Mouse (Mus musculus) midbrain, embryonic 16.5 days (tissue): Measurements from ENCODE around the gene Mast4. TPM values are rescaled to one million over a fixed set of nuclear protein-coding genes. Genes with fewer than 3 reads are reported as not detected.

Experiments used
- ATAC-seq: fragments of 200-750 bp; cut with Nextera tagmentation; 2 replicates; pipeline ENCODE4 v1.8.0; 2017; ENCODE audit warnings: moderate TSS enrichment
- H3K27ac ChIP-seq: fragments of 300-500 bp; sonication (generic); 2 replicates; pipeline ENCODE4 v1.5.1; 2014; ENCODE audit warnings: mild to moderate bottlenecking, low read length, mixed read lengths
- H3K27me3 ChIP-seq: fragments of 300-500 bp; sonication (generic); 2 replicates; pipeline ENCODE4 v1.6.1; 2014; ENCODE audit warnings: low read depth, low read length, mixed read lengths; ENCODE audit not compliant: control insufficient read depth, insufficient read depth
- H3K36me3 ChIP-seq: fragments of 300-500 bp; sonication (generic); 2 replicates; pipeline ENCODE4 v1.6.1; 2014; ENCODE audit warnings: mild to moderate bottlenecking, low read length, moderate library complexity, mixed read lengths; ENCODE audit not compliant: control insufficient read depth, insufficient read depth
- H3K4me1 ChIP-seq: fragments of 300-500 bp; sonication (generic); 2 replicates; pipeline ENCODE4 v1.6.1; 2014; ENCODE audit warnings: mild to moderate bottlenecking, low read length, mixed read lengths; ENCODE audit not compliant: control insufficient read depth, insufficient read depth
- H3K4me2 ChIP-seq: fragments of 300-500 bp; sonication (generic); 2 replicates; pipeline ENCODE4 v1.6.1; 2014; ENCODE audit warnings: mild to moderate bottlenecking, low read length, mixed read lengths
- H3K4me3 ChIP-seq: fragments of 300-500 bp; sonication (generic); 2 replicates; pipeline ENCODE4 v1.5.1; 2014; ENCODE audit warnings: low read depth, mild to moderate bottlenecking, low read length, moderate library complexity, mixed read lengths
- H3K9ac ChIP-seq: fragments of 300-500 bp; sonication (generic); 2 replicates; pipeline ENCODE4 v1.6.1; 2014; ENCODE audit warnings: low read depth, low read length, mixed read lengths
- H3K9me3 ChIP-seq: fragments of 300-500 bp; sonication (generic); replicated peaks from 2 replicates; pipeline ENCODE4 v1.6.1; 2014; ENCODE audit warnings: mild to moderate bottlenecking, low read length, mixed read lengths; ENCODE audit not compliant: control insufficient read depth, poor library complexity, severe bottlenecking
- WGBS: fragments of 180-500 bp; shearing (Covaris S2); extraction: QIAGEN DNeasy Blood & Tissue Kit; methylation state at CpG from one replicate; pipeline ENCODE4 v1.1.7; 2014; 5-methylcytosine and 5-hydroxymethylcytosine counted together
- polyA plus RNA-seq: library from polyadenylated mRNA; unstranded; fragments of >200 nt; fragmentation: Nextera tagmentation; extraction: Ambion mirVana; gene quantifications from 2 replicates; pipeline ENCODE4 v1.2.1, GENCODE M21; 2015

Mast4 gene
- polyA plus RNA-seq, 1 experiment from 2014 or later = 33.8 TPM

DNA sequence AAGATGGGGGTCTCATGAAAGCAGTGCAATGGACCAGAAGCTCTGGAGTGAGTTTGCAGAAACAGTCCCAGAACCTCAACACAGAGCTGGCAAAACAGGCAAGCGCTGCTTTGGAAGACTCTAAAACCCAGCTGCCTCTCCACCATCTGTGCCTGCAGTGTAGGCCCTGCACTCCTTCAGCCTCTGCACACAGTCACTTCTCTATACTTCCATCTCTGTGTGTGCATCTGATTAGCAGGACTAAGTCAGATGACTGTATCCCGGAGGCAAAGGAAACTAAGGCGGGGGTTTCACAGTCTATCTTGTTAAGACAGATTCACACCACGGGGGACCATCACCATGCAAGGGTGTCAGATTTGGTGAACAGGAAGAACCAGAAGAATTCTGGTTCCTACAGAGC is 6.7 kb upstream of the Mast4 start:
- Histone ChIP-seq H3K9me3 (no peaks in the 10 kb centered on the region), H3K9ac (no peak overlapping the region), H3K27me3 (no peaks in the 10 kb centered on the region), H3K4me2 (no peak overlapping the region), H3K36me3 (no peaks in the 10 kb centered on the region), H3K4me1 (no peaks in the 10 kb centered on the region), H3K27ac (no peak overlapping the region), H3K4me3 (no peak overlapping the region)
- no peak for ATAC-seq
- 91% methylated on average over 4 of the region's 4 CpGs for WGBS

- no peak overlapping the region for H3K4me2 ChIP-seq
- peaks cover 2% of the 10 kb centered on the region; the same call in 1 of the 2 replicates for H3K27me3 ChIP-seq
- H3K4me3 ChIP-seq = no peak overlapping the region
- H3K9me3 ChIP-seq = no peaks in the 10 kb centered on the region
- no peak overlapping the region for H3K27ac ChIP-seq
- H3K9ac ChIP-seq = no peak overlapping the region
- H3K4me1 ChIP-seq = peaks cover 6% of the 10 kb centered on the region
- H3K36me3 ChIP-seq = no peaks in the 10 kb centered on the region
- WGBS = 77% methylated on average over 2 of the region's 2 CpGs
- ATAC-seq = no peak
Observed at GRCm38 (mm10) chr13:103338616-103339015, 4.3 kb upstream of the Mast4 start.

DNA sequence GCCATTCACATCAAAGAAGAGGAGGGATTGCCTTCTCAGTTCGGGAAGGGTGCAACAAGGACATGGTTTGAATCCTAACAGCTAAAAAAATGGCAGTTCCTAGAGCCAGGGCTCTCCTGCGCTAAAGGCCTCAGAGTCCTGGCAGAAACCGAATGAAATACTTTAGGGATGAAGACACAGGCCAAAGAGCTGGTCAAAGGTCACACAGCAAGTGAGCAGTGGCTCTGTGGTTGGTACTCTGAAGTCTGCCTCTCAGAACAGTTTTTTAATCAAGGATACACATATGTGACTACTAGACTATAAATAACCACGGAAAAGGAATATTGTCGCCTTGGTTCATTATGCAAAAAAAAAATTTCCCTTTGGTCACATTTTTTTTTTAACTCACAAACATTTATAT is 1.9 kb upstream of the Mast4 start:
- Histone ChIP-seq H3K36me3 (no peaks in the 10 kb centered on the region), H3K9ac (no peak overlapping the region), H3K27ac (no peak overlapping the region), H3K9me3 (no peaks in the 10 kb centered on the region), H3K4me3 (no peak overlapping the region), H3K27me3 (peaks cover 5% of the 10 kb centered on the region; the same call in 1 of the 2 replicates), H3K4me1 (peaks cover 12% of the 10 kb centered on the region), H3K4me2 (no peak overlapping the region)
- ATAC-seq = no peak
- whole genome bisulfite sequencing = 15% methylated on average over 5 of the region's 5 CpGs

DNA sequence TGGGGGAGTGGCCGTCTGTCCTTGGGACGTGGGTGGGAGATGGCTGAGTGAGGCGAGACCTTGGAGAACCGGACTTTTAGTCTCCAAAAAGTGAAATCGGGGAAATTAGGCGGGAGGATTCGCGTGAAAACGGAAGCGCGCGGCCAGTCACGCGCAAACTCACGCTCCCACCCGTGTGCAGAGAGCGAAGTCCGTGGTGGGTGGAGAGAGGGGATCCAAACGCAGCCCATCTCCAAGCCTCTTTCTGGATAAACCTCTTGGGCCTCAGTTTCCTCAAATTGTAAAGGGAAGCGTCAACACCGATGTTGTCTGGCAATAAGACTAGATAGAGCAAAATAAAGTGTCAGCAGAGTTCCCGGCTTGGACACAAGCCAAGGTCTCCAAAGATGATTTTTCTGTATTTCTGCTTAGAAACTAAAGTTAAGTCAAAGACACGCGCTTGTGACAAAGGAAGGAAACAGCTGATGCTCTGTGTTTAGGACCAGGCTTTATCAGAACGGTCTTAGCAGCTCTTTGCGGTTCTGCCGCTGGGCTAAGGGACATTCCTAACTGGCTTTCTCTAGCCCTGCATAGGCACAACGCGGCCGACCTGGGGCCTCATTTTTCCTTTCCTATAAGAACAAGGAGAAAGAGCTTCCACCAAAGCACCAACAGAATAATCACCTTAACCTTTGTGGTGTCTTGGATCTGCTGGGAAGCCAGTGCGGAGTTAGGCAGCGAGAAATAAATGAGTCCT is 594 bp upstream of the Mast4 start:
- Histone ChIP-seq H3K4me1 (peaks cover 12% of the 10 kb centered on the region), H3K9me3 (no peaks in the 10 kb centered on the region), H3K4me2 (peak overlapping the region; percentile 97), H3K9ac (peak overlapping the region; percentile 73), H3K4me3 (peak overlapping the region; percentile 56), H3K36me3 (no peaks in the 10 kb centered on the region), H3K27ac (no peak overlapping the region; the same call in 1 of the 2 replicates), H3K27me3 (peaks cover 5% of the 10 kb centered on the region; the same call in 1 of the 2 replicates)
- ATAC-seq = peak; percentile 40
- under 1% methylated on average over 32 of the region's 32 CpGs for WGBS

DNA sequence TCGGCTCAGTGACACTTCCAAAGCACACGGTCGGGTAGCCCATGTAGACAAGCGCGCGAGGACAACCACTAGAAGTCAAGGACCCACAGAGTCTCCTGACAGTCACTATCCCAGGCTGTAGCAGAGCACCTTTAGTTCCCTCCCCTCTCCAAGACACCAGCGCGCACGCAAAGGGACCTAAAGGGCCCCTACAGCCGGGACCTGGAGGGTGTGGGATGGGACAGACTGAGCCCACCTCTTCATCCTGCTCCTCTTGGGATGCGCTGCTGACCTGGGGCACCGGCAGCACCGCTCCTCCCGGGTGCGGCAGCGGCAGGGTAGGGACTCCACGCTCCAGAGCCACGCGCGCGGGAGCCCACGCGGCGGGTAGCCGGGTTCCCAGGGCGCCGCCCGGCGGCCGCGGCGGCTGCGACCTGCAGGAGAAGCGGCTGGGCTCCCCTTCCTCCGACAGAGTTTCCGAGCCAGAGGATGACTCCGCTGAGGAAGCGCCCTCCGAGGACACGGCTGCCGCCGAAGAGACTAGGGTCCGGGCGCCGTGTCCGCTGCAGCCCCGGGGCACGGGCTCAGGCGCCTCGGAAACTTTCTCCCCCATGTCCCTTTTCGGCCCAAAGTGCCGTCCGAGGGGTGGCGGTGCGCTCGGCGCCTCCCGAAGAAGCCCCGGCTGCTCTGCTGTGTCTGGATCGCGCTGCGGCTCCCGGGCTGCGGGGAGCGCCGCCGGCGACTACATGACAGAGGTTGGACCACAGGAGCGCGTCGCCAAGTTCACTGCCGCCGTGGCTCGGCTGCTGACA is 501 bp downstream of the Mast4 start:
- no peaks in the 10 kb centered on the region for H3K36me3 ChIP-seq
- H3K4me2 ChIP-seq = peak overlapping the region; percentile 97
- H3K27ac ChIP-seq = peak overlapping the region; percentile 55
- under 1% methylated on average over 72 of the region's 74 CpGs for WGBS
- peaks cover 5% of the 10 kb centered on the region; the same call in 1 of the 2 replicates for H3K27me3 ChIP-seq
- peaks cover 12% of the 10 kb centered on the region for H3K4me1 ChIP-seq
- ATAC-seq = peak; percentile 53
- H3K9ac ChIP-seq = peak overlapping the region; percentile 73
- H3K4me3 ChIP-seq = peak overlapping the region; percentile 56
- H3K9me3 ChIP-seq = no peaks in the 10 kb centered on the region

DNA sequence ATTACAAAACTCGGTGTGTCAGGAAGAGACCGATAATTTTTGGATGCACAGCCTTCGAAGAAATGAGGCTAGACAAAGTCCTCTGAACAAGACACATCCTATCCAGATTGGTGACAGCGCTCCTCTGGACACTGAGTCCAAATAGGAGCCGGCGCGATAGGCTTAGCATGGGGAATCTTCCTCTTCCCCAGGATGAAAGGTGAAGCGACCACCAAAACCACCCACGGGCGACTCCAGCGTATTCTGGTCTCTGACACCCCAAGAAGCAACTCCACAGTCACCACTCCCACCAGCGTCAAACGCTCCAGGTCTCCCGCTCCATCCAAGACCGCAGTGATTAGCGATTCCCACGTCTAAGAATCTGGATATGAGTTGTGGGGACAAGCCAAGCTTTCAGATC is 1.1 kb downstream of the Mast4 start:
- Histone ChIP-seq H3K4me2 (peak overlapping the region; percentile 97), H3K36me3 (no peaks in the 10 kb centered on the region), H3K9me3 (no peaks in the 10 kb centered on the region), H3K4me1 (peaks cover 12% of the 10 kb centered on the region), H3K27me3 (peaks cover 5% of the 10 kb centered on the region; the same call in 1 of the 2 replicates), H3K9ac (peak overlapping the region; percentile 73), H3K4me3 (peak overlapping the region; percentile 56), H3K27ac (0 out of 2 replicates have a peak overlapping the region, but pooled peaks have one; percentile 55)
- WGBS = 2% methylated on average over 17 of the region's 17 CpGs
- ATAC-seq = no peak

- H3K36me3 ChIP-seq = no peaks in the 10 kb centered on the region
- H3K27me3 ChIP-seq = peaks cover 5% of the 10 kb centered on the region; the same call in 1 of the 2 replicates
- WGBS = 5% methylated on average over 9 of the region's 9 CpGs
- ATAC-seq = no peak
- H3K9ac ChIP-seq = peak overlapping the region; percentile 28; the same call in 1 of the 2 replicates
- peaks cover 12% of the 10 kb centered on the region for H3K4me1 ChIP-seq
- peak overlapping the region; percentile 56 for H3K4me3 ChIP-seq
- H3K9me3 ChIP-seq = no peaks in the 10 kb centered on the region
- no peak overlapping the region for H3K27ac ChIP-seq
- peak overlapping the region; percentile 97 for H3K4me2 ChIP-seq
Observed at GRCm38 (mm10) chr13:103332731-103333130, 1.6 kb downstream of the Mast4 start.

GRCm38 (mm10) chr13:103331096-103331495 is 3.2 kb downstream of the Mast4 start:
- Histone ChIP-seq H3K4me2 (no peak overlapping the region), H3K9ac (no peak overlapping the region), H3K4me3 (no peak overlapping the region), H3K36me3 (no peaks in the 10 kb centered on the region), H3K27me3 (peaks cover 5% of the 10 kb centered on the region; the same call in 1 of the 2 replicates), H3K27ac (no peak overlapping the region), H3K4me1 (peaks cover 12% of the 10 kb centered on the region), H3K9me3 (no peaks in the 10 kb centered on the region)
- no peak for ATAC-seq
- WGBS = 65% methylated on average over 7 of the region's 7 CpGs

- WGBS = 87% methylated on average over 16 of the region's 16 CpGs
- no peak overlapping the region for H3K27ac ChIP-seq
- ATAC-seq = no peak
- no peak overlapping the region for H3K9ac ChIP-seq
- no peak overlapping the region for H3K4me2 ChIP-seq
- no peak overlapping the region for H3K4me3 ChIP-seq
- H3K9me3 ChIP-seq = no peaks in the 10 kb centered on the region
- H3K36me3 ChIP-seq = no peaks in the 10 kb centered on the region
- H3K4me1 ChIP-seq = peaks cover 3% of the 10 kb centered on the region; the same call in 1 of the 2 replicates
- H3K27me3 ChIP-seq = peaks cover 3% of the 10 kb centered on the region; the same call in 1 of the 2 replicates
Observed at GRCm38 (mm10) chr13:103328299-103328698, 6.0 kb downstream of the Mast4 start.
